ENCODE assay signal across 14 mouse cellular contexts in the genomic region with DNA sequence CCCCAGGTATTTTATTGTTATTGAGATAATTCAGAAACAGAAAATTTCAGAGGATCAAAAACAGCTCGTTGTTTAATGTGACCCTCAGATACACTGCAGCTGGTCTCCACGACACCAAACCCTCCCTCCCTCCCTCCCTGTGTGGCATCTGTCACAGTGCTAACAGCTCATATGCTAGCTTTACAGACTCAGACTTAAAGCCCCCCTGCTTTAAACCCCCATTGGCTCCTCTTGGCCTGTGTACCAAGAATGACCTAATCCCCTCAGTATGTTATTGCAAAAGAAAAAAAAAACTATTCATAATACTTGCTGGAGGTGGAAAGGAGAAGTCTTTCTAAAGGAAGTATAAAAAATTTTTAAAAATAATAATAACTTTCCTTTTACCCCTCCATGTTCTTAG. TPM values are rescaled to one million over a fixed set of nuclear protein-coding genes. Genes with fewer than 3 reads are reported as not detected.
A peak's percentile ranks its signal among the peaks of the same experiment; 100 is the strongest.
DNase-seq lines count a peak whose midpoint lies in the region; ATAC-seq and TF ChIP-seq lines count a peak whose summit lies in the region.
"Had no signal": no experiment of that assay in that cellular context is flagged by ENCODE, and none has a peak within 500 bp of the region (broad histone marks: within the 10 kb centered on the region; RNA-seq: fewer than 3 reads in every experiment).

No protein-coding gene starts in this region.

- H3K4me3 ChIP-seq in forebrain, embryonic 10.5 days: no peak overlapping the region
- no peak overlapping the region for H3K4me3 ChIP-seq in forebrain, embryonic 11.5 days (ENCODE audit: low read depth, low read length)
- H3K4me3 ChIP-seq in lung, embryonic 14.5 days (ENCODE audit: low read depth, low read length): no peak overlapping the region
- no peak overlapping the region for H3K4me3 ChIP-seq in embryonic fibroblast, embryonic 13.5 days (ENCODE audit: insufficient read depth, low read length)
- no peak overlapping the region for H3K4me3 ChIP-seq in limb, embryonic 15.5 days

- 51% methylated on average over 2 of the region's 2 CpGs for WGBS in forebrain, embryonic 10.5 days
- 30% methylated on average over 2 of the region's 2 CpGs for WGBS in forebrain, embryonic 11.5 days
- 12% methylated on average over 2 of the region's 2 CpGs for WGBS in lung, embryonic 14.5 days
- 17% methylated on average over 2 of the region's 2 CpGs for WGBS in limb, embryonic 15.5 days

- 0 out of 2 replicates have a peak overlapping the region, but pooled peaks have one; percentile 90 for H3K27ac ChIP-seq in forebrain, embryonic 10.5 days
- no peak overlapping the region for H3K27ac ChIP-seq in forebrain, embryonic 11.5 days (ENCODE audit: low read depth, low read length)
- peak overlapping the region; percentile 30; the same call in 1 of the 2 replicates for H3K27ac ChIP-seq in lung, embryonic 14.5 days (ENCODE audit: low read depth)
- H3K27ac ChIP-seq in embryonic fibroblast, embryonic 13.5 days (ENCODE audit: insufficient read depth, low read length): peak overlapping the region; percentile 93; the same call in 1 of the 2 replicates
- H3K27ac ChIP-seq in limb, embryonic 15.5 days: peak overlapping the region; percentile 96

- peaks cover 27% of the 10 kb centered on the region for H3K4me1 ChIP-seq in forebrain, embryonic 10.5 days
- no peaks in the 10 kb centered on the region for H3K4me1 ChIP-seq in forebrain, embryonic 11.5 days (replicated peaks; ENCODE audit: control insufficient read depth, insufficient read depth, low read length)
- H3K4me1 ChIP-seq in lung, embryonic 14.5 days (ENCODE audit: insufficient read depth): 0 out of 2 replicates have a peak, but pooled peaks cover 7% of the 10 kb centered on the region
- H3K4me1 ChIP-seq in embryonic fibroblast, embryonic 13.5 days (ENCODE audit: control insufficient read depth, insufficient read depth, low read length): peaks cover 8% of the 10 kb centered on the region
- peaks cover 19% of the 10 kb centered on the region for H3K4me1 ChIP-seq in limb, embryonic 15.5 days

- H3K27me3 ChIP-seq in forebrain, embryonic 10.5 days (ENCODE audit: poor library complexity, severe bottlenecking): no peaks in the 10 kb centered on the region
- H3K27me3 ChIP-seq in forebrain, embryonic 11.5 days (ENCODE audit: control insufficient read depth, insufficient read depth, low read length): no peaks in the 10 kb centered on the region
- no peaks in the 10 kb centered on the region for H3K27me3 ChIP-seq in lung, embryonic 14.5 days (ENCODE audit: insufficient read depth, low read length)
- H3K27me3 ChIP-seq in limb, embryonic 15.5 days: no peaks in the 10 kb centered on the region
- H3K27me3 ChIP-seq: hindbrain, embryonic 13.5 days had no signal

- H3K36me3 ChIP-seq in forebrain, embryonic 10.5 days (replicated peaks): no peaks in the 10 kb centered on the region
- H3K36me3 ChIP-seq in forebrain, embryonic 11.5 days (ENCODE audit: control insufficient read depth, insufficient read depth, low read length): no peaks in the 10 kb centered on the region
- H3K36me3 ChIP-seq in lung, embryonic 14.5 days (ENCODE audit: insufficient read depth): no peaks in the 10 kb centered on the region
- no peaks in the 10 kb centered on the region for H3K36me3 ChIP-seq in limb, embryonic 15.5 days
- H3K36me3 ChIP-seq: hindbrain, embryonic 13.5 days had no signal

- no peak for TF ChIP-seq CTCF in lung, embryonic 14.5 days (IDR thresholded peaks at IDR 0.05; ENCODE audit: low read depth)
- TF ChIP-seq CTCF in embryonic fibroblast, embryonic 13.5 days (IDR thresholded peaks at IDR 0.05; ENCODE audit: borderline replicate concordance, insufficient read depth, low read length): no peak

- DNase-seq in forebrain, embryonic 10.5 days (ENCODE audit: extremely low spot score, low spot score): no peak
- no peak for DNase-seq in forebrain, embryonic 11.5 days (ENCODE audit: low spot score)
- peak; percentile 47 for DNase-seq in lung, embryonic 14.5 days
- no peak for DNase-seq in lung, postnatal 25 days (ENCODE audit: low spot score)
- no peak for DNase-seq in layer of hippocampus, postnatal 14 days (ENCODE audit: low spot score in 2 of 2)
- DNase-seq in gastrocnemius, adult 8-10 months (ENCODE audit: low spot score in 2 of 2): no peak
- DNase-seq: cerebellum, adult 11-12 months; gastrocnemius, postnatal 36 days; spleen, adult 18-20 months; thymus, postnatal 25 days had no signal

- no peak; the same call in 1 of the 2 replicates for ATAC-seq in forebrain, embryonic 11.5 days (replicated peaks; ENCODE audit: low FRiP score)
- peak; percentile 29; the same call in 1 of the 2 replicates for ATAC-seq in lung, embryonic 14.5 days (ENCODE audit: insufficient read depth)
- ATAC-seq in limb, embryonic 15.5 days (ENCODE audit: insufficient number of reproducible peaks, low FRiP score, low TSS enrichment, low read depth): no peak

- no peak for TF ChIP-seq POLR2A in embryonic fibroblast, embryonic 13.5 days (IDR thresholded peaks at IDR 0.05; ENCODE audit: low read depth, low read length)

- H3K9me3 ChIP-seq in forebrain, embryonic 10.5 days: no peaks in the 10 kb centered on the region
- H3K9me3 ChIP-seq in forebrain, embryonic 11.5 days (ENCODE audit: control insufficient read depth, low read length): no peaks in the 10 kb centered on the region
- no peaks in the 10 kb centered on the region for H3K9me3 ChIP-seq in lung, embryonic 14.5 days (ENCODE audit: low read depth, low read length)
- no peaks in the 10 kb centered on the region for H3K9me3 ChIP-seq in limb, embryonic 15.5 days
- H3K9me3 ChIP-seq: hindbrain, embryonic 13.5 days had no signal

- H3K4me2 ChIP-seq in forebrain, embryonic 11.5 days (ENCODE audit: low read depth, low read length, severe bottlenecking): no peak overlapping the region
- H3K4me2 ChIP-seq in lung, embryonic 14.5 days: peak overlapping the region; percentile 68; the same call in 1 of the 2 replicates
- H3K4me2 ChIP-seq in limb, embryonic 15.5 days: no peak overlapping the region

- H3K9ac ChIP-seq in forebrain, embryonic 11.5 days (ENCODE audit: low read length): no peak overlapping the region
- H3K9ac ChIP-seq in lung, embryonic 14.5 days: no peak overlapping the region
- no peak overlapping the region for H3K9ac ChIP-seq in limb, embryonic 15.5 days
- H3K9ac ChIP-seq: hindbrain, embryonic 13.5 days had no signal

RNA-seq across cellular contexts. Expression of a gene that starts 46.5 kb away (rescaled TPM):
- polyA plus RNA-seq in forebrain, embryonic 10.5 days (2016; fragmentation: Nextera tagmentation; extraction: Ambion mirVana): 14.7 and 15.4 TPM in 2 replicates
- polyA plus RNA-seq in forebrain, embryonic 11.5 days (2014; fragmentation: Nextera tagmentation; extraction: Ambion mirVana): 23.3 and 24.6 TPM in 2 replicates
- 20.6 TPM in 2 replicates for polyA plus RNA-seq in lung, embryonic 14.5 days (2014; fragmentation: Nextera tagmentation; extraction: Ambion mirVana)
- 32.3 and 61.2 TPM in 2 replicates for polyA plus RNA-seq in embryonic fibroblast, embryonic 13.5 days (2011; ENCODE audit: insufficient read length, low read depth, missing spikeins)
- polyA plus RNA-seq in limb, embryonic 15.5 days (2015; fragmentation: Nextera tagmentation; extraction: Ambion mirVana): 36.0 and 44.2 TPM in 2 replicates
- total RNA-seq in layer of hippocampus, postnatal 14 days (2021): 10 to 100 TPM; 36.1 to 39.2 TPM
- total RNA-seq in gastrocnemius, adult 8-10 months (2022): 1 to 10 TPM; 1.5 to 4.0 (median 2.5) TPM
- total RNA-seq: MEL had no signal
